Mouse (Mus musculus) layer of hippocampus, postnatal 10 days (tissue): ENCODE results near the gene Nrip1. TPM values are rescaled to one million over a fixed set of nuclear protein-coding genes. Genes with fewer than 3 reads are reported as not detected.

Experiments
- DNase-seq, 2 experiments: peaks; one replicate each; pipeline ENCODE4 v3.0.0; 2021; ENCODE audit warnings: low spot score in 2 of 2
- total RNA-seq, 2 experiments: library from RNA; stranded (reverse); gene quantifications; 2 replicates each; pipeline ENCODE4 v1.2.3; 2021

Gene Nrip1
- total RNA-seq, 2 experiments from 2014 or later = 53.2 to 59.2 TPM

DNA sequence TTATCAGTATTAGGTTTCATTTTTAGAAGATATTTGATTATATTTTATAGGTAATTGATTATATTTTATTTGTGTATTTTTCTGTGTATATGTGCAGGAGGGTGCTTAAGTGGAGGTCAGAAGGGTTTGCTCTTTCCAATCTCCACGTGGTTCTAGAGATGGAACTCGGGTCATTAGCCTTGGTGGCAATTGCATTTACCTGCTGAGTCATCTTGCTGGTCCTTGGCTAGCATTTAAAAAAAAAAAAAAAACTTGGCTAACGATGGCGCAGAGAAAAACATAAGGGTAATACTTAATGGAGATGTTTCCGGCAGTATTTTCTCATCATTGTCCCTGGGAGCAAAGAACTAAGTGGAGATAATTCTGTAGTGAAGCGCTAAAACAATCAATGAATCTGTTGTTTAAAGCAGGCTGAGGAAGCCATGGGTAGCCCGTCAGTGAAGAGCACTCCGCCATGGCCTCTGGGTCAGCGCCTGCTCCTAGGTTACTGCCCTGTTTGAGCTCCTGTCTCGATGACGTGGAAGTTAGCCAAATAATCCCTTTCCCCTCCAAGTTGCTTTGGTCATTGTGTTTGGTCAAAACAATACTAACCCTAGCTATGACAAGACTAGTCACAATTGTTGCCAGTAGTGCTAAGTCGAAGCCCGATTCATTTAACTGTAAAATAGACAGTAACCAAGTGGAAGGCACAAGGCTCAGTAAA, 25.8 kb downstream of the Nrip1 start:
- no peak for DNase-seq

DNA sequence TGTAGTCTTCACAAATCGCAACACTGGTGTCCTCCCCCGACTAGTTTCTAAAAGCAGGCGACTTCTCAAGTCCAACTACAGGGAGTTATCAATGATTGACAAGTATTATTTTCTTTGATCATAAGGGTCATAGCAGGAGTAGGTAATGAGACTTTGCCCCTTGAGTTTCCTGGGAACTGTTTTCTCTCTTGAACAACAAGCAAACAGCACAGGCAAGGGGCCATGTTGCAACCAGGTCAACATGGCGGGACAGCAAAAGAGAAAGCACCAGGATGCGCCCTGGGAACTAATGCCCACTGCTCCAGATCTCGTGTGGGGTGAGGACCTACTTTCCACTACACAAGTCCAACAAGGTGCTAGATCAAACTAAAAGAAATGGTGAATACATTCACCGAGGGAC, 27.3 kb downstream of the Nrip1 start:
- DNase-seq = no peak

DNA sequence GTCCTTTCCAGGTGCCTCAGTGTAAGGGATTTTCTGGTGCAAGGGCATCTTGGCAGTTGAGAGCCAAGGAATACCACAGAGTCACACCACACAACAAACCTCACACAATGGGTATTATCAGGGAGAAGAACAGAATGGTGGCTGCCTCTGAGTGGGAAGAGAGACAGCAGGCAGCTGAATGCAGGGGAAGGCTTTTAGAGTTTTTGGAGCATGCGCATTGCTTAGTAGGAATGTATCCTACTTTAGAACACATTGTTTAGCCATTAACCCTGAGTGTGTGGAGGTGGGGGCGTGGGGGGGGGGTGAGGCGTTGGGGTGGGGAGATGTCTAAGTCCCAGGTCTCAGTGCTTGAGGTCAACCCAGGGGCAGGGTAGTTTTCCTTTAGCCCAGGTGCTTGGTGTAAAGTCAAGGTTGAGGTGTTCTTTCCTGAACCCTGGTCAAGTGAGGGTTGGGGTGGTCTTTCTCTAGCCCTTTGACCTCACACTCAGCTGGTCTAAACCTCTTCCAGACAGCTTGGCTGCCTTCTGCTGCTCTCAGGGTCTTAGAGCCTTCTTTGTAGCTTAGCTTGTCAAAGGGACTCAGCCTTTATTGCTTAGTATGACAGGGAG, 28.8 kb downstream of the Nrip1 start:
- no peak for DNase-seq

DNA sequence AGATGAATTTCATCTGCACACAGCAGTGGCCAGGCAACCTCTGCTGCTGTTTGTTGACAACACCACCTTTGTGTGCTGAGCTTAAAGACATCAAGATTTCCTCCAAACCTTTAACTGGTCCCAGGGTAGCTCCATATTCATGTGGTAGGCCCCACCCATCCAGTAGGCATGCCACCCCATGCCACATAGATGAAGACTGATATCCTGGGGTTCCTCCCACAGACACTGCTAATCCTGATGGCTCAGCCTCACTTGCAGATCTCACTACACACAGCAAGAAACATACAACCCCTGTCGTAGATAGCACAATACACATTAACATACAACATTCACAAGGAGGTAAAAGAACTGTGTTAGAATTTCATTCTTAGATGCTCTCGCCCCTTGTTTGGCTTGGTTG, 29.6 kb downstream of the Nrip1 start:
- DNase-seq = no peak

DNA sequence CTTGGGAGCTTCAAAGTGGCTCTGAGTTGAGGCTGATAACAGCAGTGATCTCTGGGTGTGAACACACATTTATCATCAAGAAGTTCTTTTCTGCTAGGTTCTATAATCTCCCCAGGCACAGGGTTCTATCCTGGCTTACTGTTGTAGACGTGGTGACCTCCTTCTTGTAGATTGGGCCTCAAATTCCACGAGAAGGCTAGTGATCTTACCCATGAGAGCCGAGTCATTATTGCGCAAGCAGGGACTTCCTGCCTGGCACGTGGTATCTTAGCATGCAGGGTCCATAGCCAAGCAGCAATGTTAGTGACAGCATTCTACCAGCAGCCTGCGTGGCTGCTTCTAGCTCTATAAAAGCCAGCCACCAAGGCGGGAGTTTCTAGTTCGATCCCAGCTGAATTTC, 32.0 kb downstream of the Nrip1 start:
- no peak for DNase-seq

DNA sequence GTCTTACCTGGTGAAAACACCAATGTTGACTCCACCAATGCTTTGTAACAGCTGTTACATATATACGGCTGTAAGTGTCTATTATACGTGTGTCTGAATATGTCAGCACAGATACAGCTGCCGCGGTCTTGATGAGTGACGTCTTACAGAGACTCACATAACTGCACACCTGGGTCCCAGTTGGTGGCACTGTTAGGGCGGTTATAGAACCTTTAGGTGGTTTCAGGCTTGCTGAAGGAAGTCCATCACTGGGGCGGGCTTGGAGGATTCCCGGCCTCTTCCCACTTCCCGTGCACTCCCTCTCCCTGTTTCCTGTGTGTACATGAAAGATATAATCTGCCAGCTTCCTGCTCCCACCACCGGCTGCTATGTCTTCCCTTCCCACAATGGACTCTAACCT, 34.4 kb downstream of the Nrip1 start:
- DNase-seq = no peak

DNA sequence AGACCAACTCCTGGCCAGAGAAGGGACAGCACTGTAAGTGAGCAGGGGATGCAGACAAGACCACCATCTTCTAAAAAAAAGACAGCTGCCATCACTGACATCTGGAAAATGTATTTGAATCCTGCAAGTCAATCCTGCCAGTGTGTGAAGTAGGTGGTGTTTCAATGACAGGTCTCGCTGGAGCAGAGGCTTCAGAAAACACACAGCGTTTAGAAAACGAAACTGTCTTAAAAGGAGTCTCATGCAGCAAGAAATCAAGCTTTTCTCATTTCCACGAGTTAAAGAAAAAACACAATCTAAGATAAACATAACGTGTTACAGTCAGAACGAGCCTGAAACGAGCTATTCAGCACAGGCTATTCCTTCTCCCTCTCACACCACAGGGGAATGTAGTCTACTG, 36.3 kb downstream of the Nrip1 start:
- DNase-seq = no peak

DNA sequence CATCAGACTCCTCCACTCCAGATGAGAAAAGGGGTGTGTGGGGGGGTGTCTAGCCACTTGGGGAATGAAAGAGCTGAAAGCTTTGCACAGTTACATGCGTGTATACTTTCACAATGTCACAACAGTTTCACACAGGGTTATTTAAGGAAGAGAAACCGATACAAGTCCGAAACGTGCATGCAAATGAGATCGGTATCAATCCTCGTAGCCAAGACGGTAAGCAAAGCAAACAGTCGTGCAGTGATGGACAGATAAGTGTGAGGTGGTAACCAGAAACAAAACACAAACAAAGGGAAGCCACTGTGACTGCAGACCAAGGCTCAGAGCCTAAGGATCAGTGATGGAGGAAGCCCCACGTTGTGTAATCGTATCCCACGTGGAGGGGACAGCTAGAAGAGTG, 36.7 kb downstream of the Nrip1 start:
- no peak for DNase-seq

DNA sequence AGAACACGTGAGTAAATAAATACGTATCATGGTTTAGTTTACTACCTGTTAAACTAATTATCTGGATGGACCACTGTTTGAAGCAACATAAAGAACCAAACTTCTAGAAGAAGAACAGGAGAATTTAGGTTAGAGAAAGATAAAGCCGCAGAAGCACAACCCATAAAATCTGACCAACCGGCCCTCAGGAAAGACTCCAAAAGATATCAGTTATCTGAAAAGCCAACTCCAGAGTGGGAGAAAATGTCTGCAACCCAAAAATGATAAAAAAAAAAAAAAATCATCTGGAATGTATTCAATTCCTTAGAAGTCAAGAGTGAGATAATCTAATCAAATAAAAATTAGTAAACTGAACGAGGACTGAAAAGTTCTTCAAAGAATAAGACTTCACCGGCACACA, 37.7 kb downstream of the Nrip1 start:
- DNase-seq = no peak

DNA sequence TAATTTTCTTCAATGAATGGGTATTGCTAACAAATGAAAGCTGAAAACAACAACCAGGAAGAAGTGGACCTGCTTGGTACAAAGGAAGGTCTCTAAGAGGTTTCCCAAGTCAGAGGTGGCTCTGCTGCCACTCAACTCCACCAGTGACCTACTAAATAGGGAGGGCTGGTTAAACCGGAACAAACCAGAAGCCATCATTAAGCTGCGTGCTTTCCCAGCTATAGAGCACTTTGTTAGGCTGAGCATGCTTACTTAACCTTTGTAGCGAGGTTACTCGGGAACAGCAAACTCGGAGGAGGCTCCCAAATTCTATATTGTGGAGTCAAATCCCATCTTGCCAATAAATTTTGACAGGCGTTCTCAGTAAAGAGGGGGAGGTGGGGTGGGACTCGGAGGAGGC, 41.5 kb downstream of the Nrip1 start:
- DNase-seq = no peak

DNA sequence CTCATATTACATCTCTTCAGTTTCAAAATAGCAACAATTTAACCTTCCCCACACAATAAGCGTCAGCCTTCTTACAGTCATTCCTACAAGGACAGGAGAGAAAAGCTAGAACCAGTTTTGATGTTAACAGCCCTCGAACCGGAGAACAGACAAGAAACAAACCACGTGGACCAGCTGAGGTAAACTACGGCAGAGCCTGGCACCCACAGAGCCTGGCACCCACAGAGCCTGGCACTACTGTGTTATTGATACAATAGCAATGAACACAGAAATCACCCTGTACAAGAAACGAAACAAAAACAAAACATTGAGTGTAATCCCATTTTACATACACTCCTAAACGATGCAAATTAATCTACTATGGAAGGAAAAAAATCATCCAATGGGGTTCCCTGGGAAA, 42.4 kb downstream of the Nrip1 start:
- no peak for DNase-seq

DNA sequence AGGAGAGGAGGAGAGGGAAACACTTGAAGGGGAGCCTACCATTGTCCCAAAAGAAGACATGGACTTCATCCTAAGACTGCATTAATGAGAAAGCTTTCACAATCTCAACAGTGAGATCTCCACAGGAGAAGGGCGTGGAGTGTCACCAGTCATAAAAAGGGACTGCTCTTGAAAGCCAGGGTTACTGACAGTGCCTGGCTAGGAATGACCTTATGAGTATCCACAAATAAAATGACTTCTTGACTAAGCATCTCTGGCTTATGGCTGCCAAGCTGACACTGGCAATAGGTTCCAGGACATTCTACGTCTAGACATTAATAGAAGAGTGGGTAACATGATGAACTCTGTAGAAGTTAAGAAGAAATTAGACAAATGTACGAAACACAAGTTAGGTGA, 48.3 kb downstream of the Nrip1 start:
- DNase-seq = no peak

DNA sequence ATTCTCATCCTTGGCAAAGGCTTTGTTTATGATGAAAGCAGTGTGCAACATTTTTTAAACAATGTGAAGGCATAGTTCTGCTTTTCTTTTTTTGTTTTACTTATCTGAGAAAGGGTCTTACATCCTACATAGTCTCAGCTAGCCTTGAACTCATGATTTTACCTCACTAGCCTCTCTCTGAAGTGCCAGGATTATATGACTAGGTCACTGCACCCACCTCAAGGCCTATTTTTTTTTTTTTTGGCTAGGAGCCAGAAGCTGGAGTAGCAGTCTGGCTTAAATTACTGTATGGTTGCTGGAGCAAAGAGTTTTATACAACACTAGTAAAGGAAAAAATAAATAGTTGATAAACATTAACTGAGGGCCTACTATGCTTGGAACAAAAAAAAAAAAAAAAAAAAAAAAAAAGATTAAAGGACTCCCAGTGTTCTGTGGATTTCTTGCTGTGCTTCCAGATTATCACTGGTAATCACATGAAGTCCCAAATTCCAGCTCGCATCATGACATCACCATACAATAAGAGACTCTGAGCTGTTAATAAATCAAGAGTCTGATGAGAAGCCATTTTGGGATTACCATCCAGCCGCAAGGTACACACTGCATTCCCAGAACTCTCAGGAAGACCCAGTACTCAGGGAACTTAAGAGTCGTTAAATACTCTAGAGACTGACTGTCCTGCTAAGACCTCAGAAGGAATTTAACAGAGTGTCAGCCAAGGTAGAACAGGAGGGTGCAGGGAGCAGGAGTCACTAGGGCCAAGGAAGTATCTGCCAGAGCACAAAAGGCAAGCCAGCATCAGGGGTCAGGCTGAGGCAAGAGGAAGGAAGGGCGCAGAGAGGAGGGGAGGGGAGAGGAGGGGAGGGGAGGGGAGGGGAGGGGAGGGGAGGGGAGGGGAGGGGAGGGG, 49.0 kb downstream of the Nrip1 start:
- DNase-seq = no peak

DNA sequence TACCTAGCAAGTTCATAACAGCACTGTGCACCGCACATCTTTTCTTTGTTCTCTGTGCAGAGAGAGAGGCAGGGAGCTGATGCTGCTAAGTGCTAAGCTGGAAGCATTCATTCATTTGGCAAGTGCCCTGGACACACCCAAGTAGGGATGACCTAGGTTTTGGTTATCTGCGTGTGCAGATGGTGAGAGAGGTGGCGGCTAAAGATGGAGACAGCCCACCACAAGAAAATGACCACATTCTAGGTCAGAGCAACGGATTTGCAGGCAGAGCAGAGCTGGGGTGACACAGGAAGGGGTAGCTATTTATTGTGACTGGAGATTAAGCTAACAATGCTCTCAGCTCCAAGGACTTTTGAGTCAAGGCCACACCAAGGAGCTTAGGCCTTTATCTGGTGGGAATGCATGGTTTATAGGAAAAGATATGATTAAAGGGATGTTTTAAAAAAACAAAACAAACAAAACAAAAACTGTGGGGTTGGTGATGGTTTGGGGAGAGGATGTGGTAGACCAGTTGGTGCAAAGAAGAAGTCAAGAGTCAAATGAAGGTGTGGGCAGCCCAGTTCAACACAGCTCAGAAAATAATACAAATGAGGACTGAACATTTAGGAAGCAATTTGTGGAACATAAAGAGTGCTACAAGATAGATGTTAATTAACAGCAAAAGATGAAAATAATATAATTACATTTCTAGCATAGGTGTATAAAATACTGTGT, 49.9 kb downstream of the Nrip1 start:
- no peak for DNase-seq

DNA sequence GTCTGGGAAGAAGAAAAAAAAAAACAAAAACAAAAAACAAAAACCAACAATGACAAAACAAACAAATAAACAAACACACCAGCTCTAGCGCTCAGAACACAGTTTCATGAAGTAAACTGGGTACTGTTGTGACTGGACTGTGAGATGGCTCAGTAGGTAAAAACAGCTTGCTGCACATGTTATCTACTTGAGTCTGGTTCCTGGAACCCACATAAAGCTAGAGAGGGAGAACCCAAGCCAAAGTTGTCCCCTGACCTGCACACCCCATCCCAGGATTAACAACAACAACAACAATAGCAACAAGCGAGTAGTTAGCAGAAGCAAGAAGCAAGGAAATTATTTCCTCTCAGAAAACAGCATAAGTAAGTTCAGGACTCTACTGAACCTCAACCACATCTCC, 50.5 kb downstream of the Nrip1 start:
- DNase-seq = no peak

DNA sequence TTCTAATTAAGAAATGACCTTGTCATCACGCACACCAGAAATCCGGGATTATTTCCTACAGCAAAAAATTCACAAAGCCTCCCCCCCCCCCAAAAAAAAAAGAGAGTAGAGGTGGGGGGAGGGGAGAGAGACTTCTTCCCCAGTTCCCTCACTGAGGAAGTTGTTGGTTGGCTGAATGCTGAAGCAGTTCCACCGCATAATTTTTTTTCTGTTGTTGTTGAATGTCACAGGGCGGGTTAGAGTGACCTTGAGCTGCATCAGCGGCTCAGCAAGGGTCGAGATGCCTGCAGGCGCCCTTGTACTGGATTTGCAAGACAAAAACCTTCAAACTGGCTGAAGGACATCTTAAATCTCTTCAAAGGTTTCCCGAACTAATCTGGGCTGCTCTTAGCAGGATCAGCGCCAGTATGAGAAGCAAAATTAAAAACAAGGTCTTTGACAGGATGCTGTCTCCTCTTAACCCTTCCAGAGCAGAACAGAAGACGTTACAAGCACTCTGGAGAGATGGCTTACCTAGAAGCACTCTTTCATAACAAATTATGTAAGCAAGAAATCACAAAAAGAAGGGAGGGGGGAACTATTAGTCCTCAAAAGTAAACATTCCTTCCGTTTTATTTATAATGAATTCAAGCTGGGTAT, 52.0 kb downstream of the Nrip1 start:
- DNase-seq = no peak

DNA sequence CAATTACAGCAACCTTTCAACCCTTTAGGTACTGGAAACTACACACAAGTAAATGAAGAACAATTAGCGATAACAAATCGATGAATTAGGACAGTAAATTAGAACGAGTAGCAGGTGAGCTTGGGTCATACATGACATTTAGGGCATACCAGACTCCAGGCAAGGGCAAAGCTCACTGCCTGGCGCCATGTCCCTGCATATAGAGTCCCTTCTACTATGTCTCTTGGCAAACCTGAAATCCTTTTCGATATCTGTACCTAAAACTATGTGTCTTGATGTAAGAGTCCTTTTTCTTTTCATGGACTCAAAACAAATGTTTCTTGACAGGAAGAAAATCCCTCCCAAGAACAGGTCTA, 53.5 kb downstream of the Nrip1 start:
- DNase-seq = no peak

DNA sequence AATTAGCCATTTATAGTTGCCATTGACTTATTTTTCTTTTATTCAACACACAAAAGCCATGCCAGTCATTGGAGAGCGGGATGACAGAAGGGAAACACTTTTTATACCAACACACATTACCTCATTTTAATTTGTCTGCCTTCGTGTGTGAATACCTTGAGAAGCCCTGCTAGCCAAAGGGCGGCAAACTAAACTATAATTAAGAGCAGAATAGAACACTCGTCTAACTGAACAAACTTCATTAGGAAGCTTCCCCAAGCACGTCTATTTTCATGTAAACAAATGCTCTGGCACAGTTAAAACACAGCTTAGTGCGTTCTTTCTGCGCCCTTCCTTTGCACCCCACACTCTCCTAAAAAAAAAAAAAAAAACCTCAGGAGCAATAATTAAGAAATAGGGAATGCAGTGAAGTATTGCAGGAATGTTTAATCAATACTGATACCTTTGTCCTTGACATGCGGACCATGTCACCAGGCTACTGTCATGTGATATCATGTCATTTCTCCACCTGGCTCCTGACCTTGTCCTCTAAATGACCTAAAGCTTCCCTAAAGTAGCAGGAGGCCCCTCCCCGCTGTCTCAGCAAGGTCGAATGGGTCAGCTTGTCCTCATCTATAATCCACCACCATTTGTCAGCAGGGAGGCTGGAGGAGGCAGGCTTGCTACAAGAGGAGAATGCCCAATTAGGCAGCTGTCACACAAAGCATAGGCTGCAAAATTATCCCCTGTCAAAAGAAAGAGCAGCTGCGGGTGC, 54.1 kb downstream of the Nrip1 start:
- no peak for DNase-seq

DNA sequence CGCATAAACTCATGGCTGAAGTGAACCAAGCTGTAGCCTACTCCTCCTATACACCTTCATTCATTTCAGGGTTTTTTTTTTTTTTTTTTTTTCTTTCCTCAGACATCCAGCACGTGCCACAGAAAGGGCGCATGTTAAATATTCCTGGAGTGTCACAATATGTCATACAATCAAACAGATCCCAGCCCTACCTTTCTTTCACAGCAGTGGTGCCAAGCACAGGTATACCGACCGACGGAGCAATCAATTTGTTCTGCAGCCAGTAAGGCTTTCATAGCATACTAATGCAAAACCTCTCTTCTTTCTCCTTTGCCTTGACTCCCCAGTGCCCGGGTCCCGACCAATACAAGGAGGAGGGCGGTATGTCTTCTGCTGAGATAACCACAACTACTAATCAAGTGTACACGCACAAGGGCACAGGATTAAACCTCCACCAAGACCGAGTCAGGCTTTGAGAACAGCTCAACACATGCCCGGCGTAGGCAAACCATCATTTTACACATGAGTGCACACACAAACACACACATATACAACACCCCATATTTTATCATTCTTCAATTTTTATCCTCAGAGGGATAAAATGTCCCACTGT, 55.2 kb downstream of the Nrip1 start:
- no peak for DNase-seq
